Mouse (Mus musculus) CD4-positive, CD25-positive, alpha-beta regulatory T cell, adult 4 months (primary cell): ENCODE data around the gene Grk3. TPM values are rescaled to one million over a fixed set of nuclear protein-coding genes. Genes with fewer than 3 reads are reported as not detected.

Source experiments
- ATAC-seq: one replicate; pipeline ENCODE4 v1.8.0; 2017
- polyA plus RNA-seq, 2 experiments: library from polyadenylated mRNA; unstranded; fragments of 100-300 nt; shearing (Covaris generic); gene quantifications; one replicate each; pipeline ENCODE4 v1.2.1; 2017

Grk3 gene
- polyA plus RNA-seq, 2 experiments from 2014 or later: 0.25 TPM; not detected in 1

GRCm38 (mm10) chr5:112932878-112933567, 82.6 kb downstream of the Grk3 start:
- ATAC-seq: no peak

- ATAC-seq: no peak
Observed at GRCm38 (mm10) chr5:112931901-112932300, 83.7 kb downstream of the Grk3 start.

- no peak for ATAC-seq
Observed at GRCm38 (mm10) chr5:112928201-112928881, 87.2 kb downstream of the Grk3 start.

GRCm38 (mm10) chr5:112925422-112925821, 90.2 kb downstream of the Grk3 start:
- ATAC-seq: no peak

- ATAC-seq: no peak
Observed at GRCm38 (mm10) chr5:112924806-112925205, 90.8 kb downstream of the Grk3 start.

- ATAC-seq: no peak
Observed at GRCm38 (mm10) chr5:112923841-112924240, 91.8 kb downstream of the Grk3 start.

- ATAC-seq: no peak
Observed at GRCm38 (mm10) chr5:112921914-112922313, 93.7 kb downstream of the Grk3 start.

GRCm38 (mm10) chr5:112910381-112910780, 105.2 kb downstream of the Grk3 start:
- ATAC-seq: no peak

- no peak for ATAC-seq
Observed at GRCm38 (mm10) chr5:112908169-112908614, 107.4 kb downstream of the Grk3 start.

- no peak for ATAC-seq
Observed at GRCm38 (mm10) chr5:112907504-112907903, 108.1 kb downstream of the Grk3 start.

- no peak for ATAC-seq
Observed at GRCm38 (mm10) chr5:112895674-112896654, 119.6 kb downstream of the Grk3 start, which contains the start of gene Myo18b. TSS of gene Myo18b (minus strand) at chr5:112896362.

- no peak for ATAC-seq
Observed at GRCm38 (mm10) chr5:112893462-112894060, 122.0 kb downstream of the Grk3 start.

- ATAC-seq: no peak
Observed at GRCm38 (mm10) chr5:112892411-112892810, 123.2 kb downstream of the Grk3 start.

GRCm38 (mm10) chr5:112888651-112889050, 126.9 kb downstream of the Grk3 start:
- ATAC-seq: no peak

- no peak for ATAC-seq
Observed at GRCm38 (mm10) chr5:112886687-112887491, 128.7 kb downstream of the Grk3 start.

- no peak for ATAC-seq
Observed at GRCm38 (mm10) chr5:112877391-112878115, 138.0 kb downstream of the Grk3 start.

GRCm38 (mm10) chr5:112876846-112877390, 138.7 kb downstream of the Grk3 start:
- ATAC-seq: no peak

GRCm38 (mm10) chr5:112872999-112873398, 142.6 kb downstream of the Grk3 start:
- ATAC-seq: no peak

GRCm38 (mm10) chr5:112870729-112871128, 144.9 kb downstream of the Grk3 start:
- ATAC-seq: no peak

GRCm38 (mm10) chr5:112868620-112869019, 147.0 kb downstream of the Grk3 start:
- ATAC-seq: no peak
